Mouse (Mus musculus): Measurements from ENCODE around the gene Zfp593.

The Zfp593 gene

GRCm38 (mm10) chr4:134245148-134245843 is at the start of gene Zfp593:
Gene Zfp593 (minus strand): TSS chr4:134245592.
- DNase-seq (ENCODE audit: low read depth) = peak; percentile 92

GRCm38 (mm10) chr4:134293692-134294163 is 48.3 kb upstream of the Zfp593 start:
- no peak for DNase-seq (ENCODE audit: low read depth)

GRCm38 (mm10) chr4:134293061-134293691 is 47.8 kb upstream of the Zfp593 start:
- peak; percentile 59 for DNase-seq (ENCODE audit: low read depth)

GRCm38 (mm10) chr4:134292067-134292466 is 46.7 kb upstream of the Zfp593 start:
- peak; percentile 78 for DNase-seq (ENCODE audit: low read depth)

GRCm38 (mm10) chr4:134288397-134289256 is 43.2 kb upstream of the Zfp593 start:
- DNase-seq (ENCODE audit: low read depth) = peak; percentile 85

GRCm38 (mm10) chr4:134287575-134288025 is 42.2 kb upstream of the Zfp593 start, which contains the start of gene Pdik1l:
Gene Pdik1l (minus strand): TSS chr4:134287895.
- peak; percentile 91 for DNase-seq (ENCODE audit: low read depth)

GRCm38 (mm10) chr4:134287168-134287564 is 41.8 kb upstream of the Zfp593 start:
- peak; percentile 88 for DNase-seq (ENCODE audit: low read depth)

GRCm38 (mm10) chr4:134286226-134287167 is 41.1 kb upstream of the Zfp593 start:
- DNase-seq (ENCODE audit: low read depth) = peak; percentile 72

GRCm38 (mm10) chr4:134284942-134285341 is 39.5 kb upstream of the Zfp593 start:
- DNase-seq (ENCODE audit: low read depth) = peak; percentile 38

- peak; percentile 93 for DNase-seq (ENCODE audit: low read depth)
Measured at GRCm38 (mm10) chr4:134273417-134274345, 28.3 kb upstream of the Zfp593 start.

GRCm38 (mm10) chr4:134272731-134273416 is 27.5 kb upstream of the Zfp593 start:
- DNase-seq (ENCODE audit: low read depth) = peak; percentile 55

- DNase-seq (ENCODE audit: low read depth) = no peak
Measured at GRCm38 (mm10) chr4:134271979-134272378, 26.6 kb upstream of the Zfp593 start.

GRCm38 (mm10) chr4:134269622-134270021 is 24.2 kb upstream of the Zfp593 start:
- DNase-seq (ENCODE audit: low read depth) = peak; percentile 55

- DNase-seq (ENCODE audit: low read depth) = peak; percentile 89
Measured at GRCm38 (mm10) chr4:134268102-134268655, 22.8 kb upstream of the Zfp593 start.

- no peak for DNase-seq (ENCODE audit: low read depth)
Measured at GRCm38 (mm10) chr4:134265860-134266585, 20.6 kb upstream of the Zfp593 start.

- peak; percentile 33 for DNase-seq (ENCODE audit: low read depth)
Measured at GRCm38 (mm10) chr4:134263191-134263590, 17.8 kb upstream of the Zfp593 start.

GRCm38 (mm10) chr4:134258354-134258753 is 13.0 kb upstream of the Zfp593 start:
- DNase-seq (ENCODE audit: low read depth) = peak; percentile 49

Data from 416B (cell line).